8 mouse cellular contexts compared by ENCODE assay signal in genomic region chr5:90588708-90589595, GRCm38 (mm10). TPM values are rescaled to one million over a fixed set of nuclear protein-coding genes. Genes with fewer than 3 reads are reported as not detected.
DNase-seq lines count a peak whose midpoint lies in the region; ATAC-seq and TF ChIP-seq lines count a peak whose summit lies in the region.

No protein-coding gene starts in this region.

- TF ChIP-seq CTCF in heart, adult 2 months (IDR thresholded peaks at IDR 0.05), result no peak; the same call in 1 of the 2 replicates
- TF ChIP-seq CTCF in kidney, adult 2 months (conservative IDR thresholded peaks at IDR 0.05; ENCODE audit: insufficient read depth, insufficient read length, low read depth, low read length), result peak; percentile 89

- no peak for TF ChIP-seq EP300 in heart, adult 2 months (IDR thresholded peaks at IDR 0.05; ENCODE audit: insufficient read depth, low read depth, low read length)

- H3K27ac ChIP-seq in embryonic facial prominence, embryonic 12.5 days, result no peak overlapping the region
- H3K27ac ChIP-seq in heart, adult 2 months, result no peak overlapping the region
- no peak overlapping the region for H3K27ac ChIP-seq in kidney, adult 2 months (ENCODE audit: insufficient read depth, low read depth, low read length)
- H3K27ac ChIP-seq in limb, embryonic 10.5 days, result 0 out of 2 replicates have a peak overlapping the region, but pooled peaks have one; percentile 46
- H3K27ac ChIP-seq in midbrain, embryonic 12.5 days (replicated peaks), result no peak overlapping the region

- no peaks in the 10 kb centered on the region for H3K79me2 ChIP-seq in heart, adult 2 months (replicated peaks; ENCODE audit: control insufficient read depth, insufficient read depth, low read length)

- H3K9ac ChIP-seq in embryonic facial prominence, embryonic 12.5 days, result no peak overlapping the region
- H3K9ac ChIP-seq in heart, adult 2 months (ENCODE audit: low read depth, low read length), result no peak overlapping the region
- H3K9ac ChIP-seq in midbrain, embryonic 12.5 days (replicated peaks), result peak overlapping the region; percentile 52

- H3K27me3 ChIP-seq in embryonic facial prominence, embryonic 12.5 days, result no peaks in the 10 kb centered on the region
- H3K27me3 ChIP-seq in heart, adult 2 months (ENCODE audit: control insufficient read depth, insufficient read depth, low read length), result no peaks in the 10 kb centered on the region
- H3K27me3 ChIP-seq in kidney, adult 2 months (replicated peaks; ENCODE audit: control insufficient read depth, insufficient read depth, low read length), result no peaks in the 10 kb centered on the region
- H3K27me3 ChIP-seq in limb, embryonic 10.5 days (ENCODE audit: low read depth, poor library complexity, severe bottlenecking), result no peaks in the 10 kb centered on the region
- no peaks in the 10 kb centered on the region for H3K27me3 ChIP-seq in midbrain, embryonic 12.5 days

- ATAC-seq in embryonic facial prominence, embryonic 12.5 days (ENCODE audit: insufficient number of reproducible peaks, insufficient read depth, low FRiP score, low TSS enrichment), result no peak; the same call in 1 of the 2 replicates
- ATAC-seq in midbrain, embryonic 12.5 days (ENCODE audit: low FRiP score, low read depth), result peak; percentile 73

- 27% methylated on average over 25 of the region's 25 CpGs for WGBS in embryonic facial prominence, embryonic 12.5 days
- WGBS in heart, adult 2 months, result 24% methylated on average over 25 of the region's 25 CpGs
- 24% methylated on average over 25 of the region's 25 CpGs for WGBS in kidney, adult 2 months
- 27% methylated on average over 25 of the region's 25 CpGs for WGBS in limb, embryonic 10.5 days
- WGBS in midbrain, embryonic 12.5 days, result 24% methylated on average over 25 of the region's 25 CpGs

- H3K4me1 ChIP-seq in embryonic facial prominence, embryonic 12.5 days, result no peaks in the 10 kb centered on the region
- H3K4me1 ChIP-seq in heart, adult 2 months (ENCODE audit: control insufficient read depth, insufficient read depth, low read length), result peaks cover 2% of the 10 kb centered on the region; the same call in 1 of the 2 replicates
- H3K4me1 ChIP-seq in kidney, adult 2 months (ENCODE audit: control insufficient read depth, insufficient read depth, low read length), result no peaks in the 10 kb centered on the region
- H3K4me1 ChIP-seq in limb, embryonic 10.5 days, result 0 out of 2 replicates have a peak, but pooled peaks cover 4% of the 10 kb centered on the region
- H3K4me1 ChIP-seq in midbrain, embryonic 12.5 days, result no peaks in the 10 kb centered on the region

- no peak for TF ChIP-seq POLR2A in heart, adult 2 months (IDR thresholded peaks at IDR 0.05; ENCODE audit: insufficient read depth, low read depth, low read length)
- no peak for TF ChIP-seq POLR2A in kidney, adult 2 months (IDR thresholded peaks at IDR 0.05; ENCODE audit: low read depth, low read length)

- H3K9me3 ChIP-seq in embryonic facial prominence, embryonic 12.5 days, result no peaks in the 10 kb centered on the region
- H3K9me3 ChIP-seq in limb, embryonic 10.5 days (replicated peaks), result no peaks in the 10 kb centered on the region
- H3K9me3 ChIP-seq in midbrain, embryonic 12.5 days, result no peaks in the 10 kb centered on the region

- H3K36me3 ChIP-seq in embryonic facial prominence, embryonic 12.5 days, result no peaks in the 10 kb centered on the region
- H3K36me3 ChIP-seq in heart, adult 2 months (ENCODE audit: control insufficient read depth, insufficient read depth, low read length), result no peaks in the 10 kb centered on the region
- H3K36me3 ChIP-seq in kidney, adult 2 months (ENCODE audit: control insufficient read depth, insufficient read depth, low read length), result no peaks in the 10 kb centered on the region
- H3K36me3 ChIP-seq in limb, embryonic 10.5 days, result no peaks in the 10 kb centered on the region
- no peaks in the 10 kb centered on the region for H3K36me3 ChIP-seq in midbrain, embryonic 12.5 days

- intact Hi-C loops in heart, adult 2 months (cut with DNase I), result loop anchor here (2.0 kb wide), 1 partner anchor 386 kb away; no protein-coding TSS in a partner anchor

- peak; percentile 85 for DNase-seq in 416B (ENCODE audit: low read depth)
- peak; percentile 39 for DNase-seq in adrenal gland, postnatal 25 days
- DNase-seq in heart, adult 2 months, result peak; percentile 43 to 53
- DNase-seq in kidney, adult 2 months, result peak; percentile 74
- peak; percentile 63 for DNase-seq in limb, embryonic 10.5 days (ENCODE audit: low spot score)
- peak; percentile 21 for DNase-seq in skeletal muscle tissue, adult 2 months (ENCODE audit: low read depth, low spot score)

- H3K4me2 ChIP-seq in embryonic facial prominence, embryonic 12.5 days (replicated peaks), result peak overlapping the region; percentile 53
- H3K4me2 ChIP-seq in midbrain, embryonic 12.5 days (replicated peaks), result peak overlapping the region; percentile 63

- H3K4me3 ChIP-seq in embryonic facial prominence, embryonic 12.5 days, result peak overlapping the region; percentile 29
- 0 out of 2 replicates have a peak overlapping the region, but pooled peaks have one; percentile 0 for H3K4me3 ChIP-seq in heart, adult 2 months
- peak overlapping the region; percentile 29; the same call in 1 of the 2 replicates for H3K4me3 ChIP-seq in kidney, adult 2 months (ENCODE audit: insufficient read depth, low read depth, low read length)
- peak overlapping the region; percentile 45 for H3K4me3 ChIP-seq in limb, embryonic 10.5 days
- peak overlapping the region; percentile 40 for H3K4me3 ChIP-seq in midbrain, embryonic 12.5 days

RNA-seq across cellular contexts. Expression of gene 5830473C10Rik, which starts 28.0 kb away (rescaled TPM):
- not detected in 2 replicates for total RNA-seq in adrenal gland, postnatal 25 days (2021)
- 0.13 TPM in 1 of 2 replicates, not detected in the other for polyA plus RNA-seq in embryonic facial prominence, embryonic 12.5 days (2016; fragmentation: Nextera tagmentation; extraction: Ambion mirVana)
- not detected for total RNA-seq in heart, adult 2 months (2021)
- polyA plus RNA-seq in heart, adult 2 months (2012; rRNA removed), result not detected in 2 replicates
- 1.2 and 1.3 TPM in 2 replicates for polyA plus RNA-seq in kidney, adult 2 months (2012; rRNA removed)
- polyA plus RNA-seq in limb, embryonic 10.5 days (2016; fragmentation: Nextera tagmentation; extraction: Ambion mirVana), result not detected in 2 replicates
- not detected in 2 replicates for polyA plus RNA-seq in midbrain, embryonic 12.5 days (2016; fragmentation: Nextera tagmentation; extraction: Ambion mirVana)

RNA-seq across cellular contexts. Expression of gene Rassf6, which starts 51.5 kb away (rescaled TPM):
- 1.7 and 2.8 TPM in 2 replicates for total RNA-seq in adrenal gland, postnatal 25 days (2021)
- 0.27 and 0.87 TPM in 2 replicates for polyA plus RNA-seq in embryonic facial prominence, embryonic 12.5 days (2016; fragmentation: Nextera tagmentation; extraction: Ambion mirVana)
- total RNA-seq in heart, adult 2 months (2021), result not detected
- polyA plus RNA-seq in heart, adult 2 months (2012; rRNA removed), result 0.27 TPM in 1 of 2 replicates, not detected in the other
- polyA plus RNA-seq in kidney, adult 2 months (2012; rRNA removed), result 10.4 and 11.4 TPM in 2 replicates
- 0.41 and 0.73 TPM in 2 replicates for polyA plus RNA-seq in limb, embryonic 10.5 days (2016; fragmentation: Nextera tagmentation; extraction: Ambion mirVana)
- 0.29 and 0.63 TPM in 2 replicates for polyA plus RNA-seq in midbrain, embryonic 12.5 days (2016; fragmentation: Nextera tagmentation; extraction: Ambion mirVana)

Comparison
In these comparisons a context has a peak if more than half of its experiments do, and no peak if none do; other contexts are left out.
1. DNase-seq: peak in every context shown above with its lines; median percentile 85 in 416B; 74 in kidney, adult 2 months; 63 in limb, embryonic 10.5 days; 48 in heart, adult 2 months; 39 in adrenal gland, postnatal 25 days; 21 in skeletal muscle tissue, adult 2 months.